Mouse (Mus musculus): ENCODE measurements around the gene Nup160.

DNA sequence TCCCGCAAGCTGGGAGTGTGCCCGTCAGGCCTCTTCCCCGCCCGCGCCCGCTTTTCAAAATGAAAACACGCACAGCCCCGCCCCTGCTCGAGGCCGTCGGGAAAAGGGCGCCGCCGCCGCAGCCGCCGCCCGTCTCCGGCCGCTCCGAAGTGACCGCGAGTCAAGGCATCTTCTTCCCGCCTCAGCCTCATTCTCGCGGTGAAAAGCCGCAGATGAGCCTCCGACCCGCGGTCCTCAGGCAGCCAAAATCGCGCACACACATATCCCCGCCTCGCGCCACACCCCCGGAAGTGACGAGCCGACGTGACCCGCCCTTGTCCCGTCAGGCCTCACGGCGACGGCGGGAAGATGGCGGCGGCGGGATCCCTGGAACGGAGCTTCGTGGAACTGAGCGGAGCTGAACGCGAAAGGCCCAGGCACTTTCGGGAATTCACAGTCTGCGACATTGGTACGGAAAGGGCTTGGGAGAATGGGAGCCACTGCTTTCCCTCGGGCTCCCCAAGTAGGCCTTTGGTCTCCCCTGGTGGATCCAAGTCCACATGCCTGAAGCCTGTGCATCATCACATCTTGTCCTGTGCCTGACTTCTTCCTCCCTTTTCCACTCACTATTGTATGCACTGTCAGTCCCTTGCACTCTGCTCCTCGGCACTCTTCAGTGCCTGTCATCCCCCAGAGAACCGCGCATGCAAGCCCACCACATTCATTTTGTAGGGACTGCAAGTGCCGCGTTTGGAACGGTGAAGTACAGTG is 2.2 kb downstream of the Nup160 start:
- no peak for TF ChIP-seq CTCF (IDR thresholded peaks at IDR 0.05; ENCODE audit: borderline replicate concordance, extremely low read depth, insufficient read depth, insufficient read length)
- TF ChIP-seq POLR2A (IDR thresholded peaks at IDR 0.05; ENCODE audit: borderline replicate concordance, extremely low read depth, insufficient read depth, insufficient read length, poor library complexity, severe bottlenecking): peak; percentile 59; the same call in 1 of the 2 replicates

All from brain, embryonic 14.5 days (tissue).